ENCODE assay signal across 8 mouse cellular contexts in genomic region chr13:92675897-92676584, GRCm38 (mm10).
DNase-seq lines count a peak whose midpoint lies in the region; ATAC-seq and TF ChIP-seq lines count a peak whose summit lies in the region.

No protein-coding gene starts in this region.

- no peaks in the 10 kb centered on the region for H3K36me3 ChIP-seq in limb, embryonic 15.5 days

- peaks cover 36% of the 10 kb centered on the region for H3K4me1 ChIP-seq in limb, embryonic 15.5 days

- H3K27ac ChIP-seq in layer of hippocampus, adult 2 months: peak overlapping the region; percentile 48; the same call in 1 of the 2 replicates
- H3K27ac ChIP-seq in limb, embryonic 15.5 days: peak overlapping the region; percentile 60

- no peak overlapping the region for H3K4me2 ChIP-seq in limb, embryonic 15.5 days

- no peak for DNase-seq in layer of hippocampus, adult 2 months (ENCODE audit: low spot score in 2 of 2)
- no peak for DNase-seq in layer of hippocampus, adult 8-10 months (ENCODE audit: low spot score in 2 of 2)
- DNase-seq in adrenal gland, postnatal 25 days: peak; percentile 50
- peak; percentile 95 for DNase-seq in heart, adult 11 months
- DNase-seq in right cerebral cortex, postnatal 25 days: no peak
- DNase-seq in right cerebral cortex, adult 2 months (ENCODE audit: low spot score in 2 of 2): no peak
- no peak for DNase-seq in frontal cortex, postnatal 36 days (ENCODE audit: low spot score in 2 of 2)

- no peak for TF ChIP-seq CTCF in layer of hippocampus, adult 2 months (conservative IDR thresholded peaks at IDR 0.05)

- no peaks in the 10 kb centered on the region for H3K27me3 ChIP-seq in limb, embryonic 15.5 days

- H3K9ac ChIP-seq in limb, embryonic 15.5 days: no peak overlapping the region

- no peaks in the 10 kb centered on the region for H3K9me3 ChIP-seq in limb, embryonic 15.5 days

- H3K4me3 ChIP-seq in layer of hippocampus, adult 2 months: no peak overlapping the region
- no peak overlapping the region for H3K4me3 ChIP-seq in limb, embryonic 15.5 days

- 60% methylated on average over 11 of the region's 11 CpGs for WGBS in limb, embryonic 15.5 days

- ATAC-seq in limb, embryonic 15.5 days (ENCODE audit: insufficient number of reproducible peaks, low FRiP score, low TSS enrichment, low read depth): 0 out of 2 replicates have a peak, but pooled peaks have one; percentile 35

Comparison
In these comparisons a context has a peak if more than half of its experiments do, and no peak if none do; other contexts are left out.
1. DNase-seq: peak in adrenal gland, postnatal 25 days (single experiment) and heart, adult 11 months (single experiment); none in layer of hippocampus, adult 2 months (0 of 2), layer of hippocampus, adult 8-10 months (0 of 2), right cerebral cortex, postnatal 25 days (single experiment), right cerebral cortex, adult 2 months (0 of 2) and frontal cortex, postnatal 36 days (0 of 2).